Mouse (Mus musculus) monocyte, adult 2 months (primary cell): Measurements from ENCODE around the gene Ppp2r2d.

Experiments used
- DNase-seq, 2 experiments: peaks; one replicate each; pipeline ENCODE4 v3.0.0; 2022; ENCODE audit warnings: low spot score in 2 of 2, low read depth in 1 of 2

Gene Ppp2r2d

DNA sequence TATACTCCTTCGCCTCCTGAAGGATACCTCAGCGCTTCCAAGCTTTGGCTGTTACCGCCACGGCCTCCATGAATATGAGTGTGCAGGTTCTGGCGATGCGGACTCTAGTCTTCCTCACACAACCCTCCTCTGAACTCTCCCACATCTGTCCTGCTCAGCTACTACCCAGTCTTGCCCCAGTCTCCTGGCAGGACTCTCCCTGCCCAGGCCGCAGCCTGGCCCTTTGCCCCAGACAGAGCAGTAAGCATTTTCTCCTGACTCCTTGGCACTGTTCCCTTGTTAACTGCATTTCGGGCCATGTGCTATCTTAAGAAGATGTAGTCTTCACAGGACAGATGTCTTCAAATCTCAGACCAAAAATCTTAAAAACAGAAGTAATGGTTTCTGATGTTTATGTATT is 75.7 kb downstream of the Ppp2r2d start:
- DNase-seq, result no peak

DNA sequence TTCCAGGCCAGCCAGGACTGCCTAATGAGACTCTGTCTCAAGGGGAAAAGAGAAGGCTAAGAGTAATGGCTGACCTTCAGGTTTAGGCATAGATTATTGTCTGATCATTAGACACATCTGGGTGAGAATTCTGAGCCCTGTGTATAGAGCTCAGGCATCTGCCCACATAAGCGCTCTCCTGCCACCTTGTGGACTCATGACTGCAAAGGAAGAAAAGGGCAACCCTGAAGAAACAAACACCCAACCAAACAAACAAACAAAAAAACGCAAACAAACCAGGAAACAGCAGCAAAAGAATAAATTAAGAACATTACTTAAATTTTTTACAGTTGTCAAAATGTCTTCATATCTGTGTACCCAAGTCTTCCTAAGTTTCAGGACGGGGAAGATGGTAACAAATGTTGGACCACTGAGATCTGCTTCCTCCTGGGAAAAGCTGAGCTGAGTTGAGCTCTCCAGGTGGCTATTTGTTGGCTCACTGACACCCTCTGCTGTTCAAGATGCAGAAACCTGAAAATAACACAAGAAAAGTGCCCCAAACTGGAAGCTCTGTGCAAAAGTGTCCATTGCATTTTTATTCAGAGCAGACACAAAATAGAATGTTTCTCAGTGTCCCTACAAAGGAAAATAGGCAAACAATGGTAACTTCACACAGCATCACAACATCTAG is 78.0 kb downstream of the Ppp2r2d start:
- no peak for DNase-seq

DNA sequence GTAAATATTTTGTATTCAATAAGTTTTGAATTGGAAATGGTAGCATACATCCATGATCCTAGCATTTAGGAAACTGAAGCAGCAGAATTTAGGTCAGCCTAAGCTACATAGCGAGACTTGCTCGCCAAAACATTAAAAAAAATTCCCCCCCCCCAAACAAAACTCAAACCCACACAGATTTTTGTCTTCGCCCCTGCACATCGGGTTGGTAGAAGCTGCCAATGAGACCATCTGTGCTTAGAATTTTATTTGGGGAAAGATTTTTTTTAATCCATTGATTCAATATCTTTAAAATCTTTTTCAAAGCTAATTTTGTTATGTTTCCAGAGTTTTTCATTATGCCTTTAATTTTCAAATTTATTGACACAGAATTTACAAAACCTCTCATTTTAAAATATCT is 82.6 kb downstream of the Ppp2r2d start:
- no peak for DNase-seq
